In genomic region chr14:122406541-122407219, GRCm38 (mm10) we compare ENCODE assay signal across 8 mouse cellular contexts. TPM values are rescaled to one million over a fixed set of nuclear protein-coding genes. Genes with fewer than 3 reads are reported as not detected.
DNase-seq lines count a peak whose midpoint lies in the region; ATAC-seq and TF ChIP-seq lines count a peak whose summit lies in the region.

No protein-coding gene starts in this region.

- peaks cover 32% of the 10 kb centered on the region for H3K4me1 ChIP-seq in forebrain, embryonic 11.5 days (replicated peaks; ENCODE audit: control insufficient read depth, insufficient read depth, low read length)
- peaks cover 8% of the 10 kb centered on the region for H3K4me1 ChIP-seq in intestine, embryonic 16.5 days (ENCODE audit: control insufficient read depth, insufficient read depth, low read length)
- peaks cover 6% of the 10 kb centered on the region for H3K4me1 ChIP-seq in liver, embryonic 13.5 days (replicated peaks)

- H3K9ac ChIP-seq in forebrain, embryonic 11.5 days (ENCODE audit: low read length): peak overlapping the region; percentile 66
- peak overlapping the region; percentile 49 for H3K9ac ChIP-seq in intestine, embryonic 16.5 days (ENCODE audit: low read depth, low read length)
- no peak overlapping the region for H3K9ac ChIP-seq in liver, embryonic 13.5 days

- peaks cover 19% of the 10 kb centered on the region for H3K27me3 ChIP-seq in forebrain, embryonic 11.5 days (ENCODE audit: control insufficient read depth, insufficient read depth, low read length)
- H3K27me3 ChIP-seq in intestine, embryonic 16.5 days (replicated peaks; ENCODE audit: control insufficient read depth, insufficient read depth, low read length): peaks cover 43% of the 10 kb centered on the region
- peaks cover 64% of the 10 kb centered on the region for H3K27me3 ChIP-seq in liver, embryonic 13.5 days

- intact Hi-C loops in gastrocnemius, adult 2 months (cut with DNase I): no loop called here
- intact Hi-C loops in gastrocnemius, postnatal 14 days (cut with DNase I; ENCODE audit: low total_unique reads): no loop called here

- no peak for DNase-seq in gastrocnemius, adult 2 months
- no peak for DNase-seq in gastrocnemius, postnatal 25 days
- DNase-seq in adrenal gland, postnatal 10 days: peak; percentile 12
- peak; percentile 85 for DNase-seq in forebrain, embryonic 11.5 days (ENCODE audit: low spot score)
- DNase-seq in liver, embryonic 13.5 days: no peak
- peak; percentile 3 to 11 for DNase-seq in right cerebral cortex, postnatal 36 days (ENCODE audit: low spot score in 2 of 2)
- DNase-seq in gastrocnemius, postnatal 14 days: no peak

- peak overlapping the region; percentile 65 for H3K4me3 ChIP-seq in gastrocnemius, adult 2 months
- H3K4me3 ChIP-seq in forebrain, embryonic 11.5 days (ENCODE audit: low read depth, low read length): peak overlapping the region; percentile 35
- peak overlapping the region; percentile 42 for H3K4me3 ChIP-seq in intestine, embryonic 16.5 days (ENCODE audit: low read length)
- peak overlapping the region; percentile 37 for H3K4me3 ChIP-seq in liver, embryonic 13.5 days (replicated peaks)

- peak; percentile 86 for ATAC-seq in forebrain, embryonic 11.5 days (replicated peaks; ENCODE audit: low FRiP score)
- peak; percentile 63 for ATAC-seq in intestine, embryonic 16.5 days
- ATAC-seq in liver, embryonic 13.5 days (ENCODE audit: low read depth): no peak

- TF ChIP-seq CTCF in gastrocnemius, adult 2 months (IDR thresholded peaks at IDR 0.05): no peak

- no peaks in the 10 kb centered on the region for H3K9me3 ChIP-seq in forebrain, embryonic 11.5 days (ENCODE audit: control insufficient read depth, low read length)
- H3K9me3 ChIP-seq in intestine, embryonic 16.5 days (ENCODE audit: control insufficient read depth, low read length): no peaks in the 10 kb centered on the region
- H3K9me3 ChIP-seq in liver, embryonic 13.5 days (replicated peaks): no peaks in the 10 kb centered on the region

- peak overlapping the region; percentile 73 for H3K4me2 ChIP-seq in forebrain, embryonic 11.5 days (ENCODE audit: low read depth, low read length, severe bottlenecking)
- H3K4me2 ChIP-seq in intestine, embryonic 16.5 days (ENCODE audit: low read depth, low read length): peak overlapping the region; percentile 73
- peak overlapping the region; percentile 62 for H3K4me2 ChIP-seq in liver, embryonic 13.5 days

- under 1% methylated on average over 58 of the region's 58 CpGs for WGBS in forebrain, embryonic 11.5 days
- 2% methylated on average over 58 of the region's 58 CpGs for WGBS in intestine, embryonic 16.5 days
- 4% methylated on average over 58 of the region's 58 CpGs for WGBS in liver, embryonic 13.5 days (ENCODE audit: insufficient replicate concordance)

- no peak overlapping the region for H3K27ac ChIP-seq in gastrocnemius, adult 2 months
- H3K27ac ChIP-seq in forebrain, embryonic 11.5 days (ENCODE audit: low read depth, low read length): peak overlapping the region; percentile 83
- H3K27ac ChIP-seq in intestine, embryonic 16.5 days (ENCODE audit: low read length): no peak overlapping the region
- no peak overlapping the region for H3K27ac ChIP-seq in liver, embryonic 13.5 days

- no peaks in the 10 kb centered on the region for H3K36me3 ChIP-seq in forebrain, embryonic 11.5 days (ENCODE audit: control insufficient read depth, insufficient read depth, low read length)
- H3K36me3 ChIP-seq in intestine, embryonic 16.5 days (ENCODE audit: control insufficient read depth, insufficient read depth, low read length): no peaks in the 10 kb centered on the region
- no peaks in the 10 kb centered on the region for H3K36me3 ChIP-seq in liver, embryonic 13.5 days

RNA-seq across cellular contexts. Expression of gene Gm5089, which starts 44.2 kb away (rescaled TPM):
- total RNA-seq in gastrocnemius, adult 2 months (2021): not detected
- not detected for total RNA-seq in gastrocnemius, postnatal 25 days (2021)
- not detected for total RNA-seq in adrenal gland, postnatal 10 days (2021)
- 1.7 and 2.4 TPM in 2 replicates for polyA plus RNA-seq in forebrain, embryonic 11.5 days (2014; fragmentation: Nextera tagmentation; extraction: Ambion mirVana)
- not detected in 2 replicates for polyA plus RNA-seq in intestine, embryonic 16.5 days (2015; fragmentation: Nextera tagmentation; extraction: Ambion mirVana)
- not detected in 2 replicates for polyA plus RNA-seq in liver, embryonic 13.5 days (2015; fragmentation: Nextera tagmentation; extraction: Ambion mirVana)
- total RNA-seq in gastrocnemius, postnatal 14 days (2021): not detected

RNA-seq across cellular contexts. Expression of gene Zic5, which starts 58.8 kb away (rescaled TPM):
- total RNA-seq in gastrocnemius, adult 2 months (2021): not detected
- not detected for total RNA-seq in gastrocnemius, postnatal 25 days (2021)
- not detected for total RNA-seq in adrenal gland, postnatal 10 days (2021)
- 28.6 and 30.0 TPM in 2 replicates for polyA plus RNA-seq in forebrain, embryonic 11.5 days (2014; fragmentation: Nextera tagmentation; extraction: Ambion mirVana)
- polyA plus RNA-seq in intestine, embryonic 16.5 days (2015; fragmentation: Nextera tagmentation; extraction: Ambion mirVana): not detected in 2 replicates
- 0.02 TPM in 1 of 2 replicates, not detected in the other for polyA plus RNA-seq in liver, embryonic 13.5 days (2015; fragmentation: Nextera tagmentation; extraction: Ambion mirVana)
- total RNA-seq in gastrocnemius, postnatal 14 days (2021): not detected

Comparison
In these comparisons a context has a peak if more than half of its experiments do, and no peak if none do; other contexts are left out.
1. DNase-seq: peak in adrenal gland, postnatal 10 days (single experiment), forebrain, embryonic 11.5 days (single experiment) and right cerebral cortex, postnatal 36 days (2 of 2); none in gastrocnemius, adult 2 months (single experiment), gastrocnemius, postnatal 25 days (single experiment), liver, embryonic 13.5 days (single experiment) and gastrocnemius, postnatal 14 days (single experiment).
2. Peak in every context shown above with its lines, with median percentiles within 50 percentile points of each other: H3K4me3 ChIP-seq and H3K4me2 ChIP-seq.